ENCODE assay signal across 10 mouse cellular contexts in the genomic region with DNA sequence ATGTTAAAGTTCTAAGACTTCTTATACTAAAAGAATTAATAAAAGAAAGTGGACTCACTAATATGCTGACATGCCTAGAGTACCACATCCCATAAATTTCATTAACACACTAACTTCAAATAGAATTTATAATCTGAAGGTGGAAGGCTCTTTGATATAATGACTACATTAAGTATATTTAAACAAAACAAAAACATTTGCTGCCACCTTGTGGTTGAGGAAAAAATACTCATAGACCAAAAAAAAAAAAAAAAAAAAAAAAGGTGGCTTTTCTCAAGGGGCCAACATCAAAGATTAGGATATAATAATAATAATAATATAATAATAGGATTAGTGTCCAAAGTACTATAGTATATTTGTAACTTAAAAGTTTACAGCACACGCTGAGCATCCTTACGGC.
DNase-seq lines count a peak whose midpoint lies in the region; ATAC-seq and TF ChIP-seq lines count a peak whose summit lies in the region.
"Had no signal": no experiment of that assay in that cellular context is flagged by ENCODE, and none has a peak within 500 bp of the region (broad histone marks: within the 10 kb centered on the region; RNA-seq: fewer than 3 reads in every experiment).

No protein-coding gene starts in this region.

- no peak for TF ChIP-seq CTCF in thymus, adult 2 months (IDR thresholded peaks at IDR 0.05; ENCODE audit: borderline replicate concordance, control insufficient read depth, extremely low read depth, insufficient read depth, low read length, poor library complexity)

- no peak overlapping the region for H3K4me3 ChIP-seq in hindbrain, embryonic 14.5 days (replicated peaks; ENCODE audit: low read length)
- H3K4me3 ChIP-seq in hindbrain, embryonic 10.5 days = no peak overlapping the region
- no peak overlapping the region for H3K4me3 ChIP-seq in thymus, adult 2 months (ENCODE audit: control insufficient read depth, insufficient read depth, low read length)

- no peak overlapping the region for H3K9ac ChIP-seq in hindbrain, embryonic 14.5 days

- H3K9me3 ChIP-seq in hindbrain, embryonic 14.5 days (ENCODE audit: control insufficient read depth, low read length) = no peaks in the 10 kb centered on the region
- no peaks in the 10 kb centered on the region for H3K9me3 ChIP-seq in hindbrain, embryonic 10.5 days

- TF ChIP-seq POLR2A in thymus, adult 2 months (IDR thresholded peaks at IDR 0.05; ENCODE audit: control insufficient read depth, extremely low read depth, insufficient read depth, low read length, poor library complexity) = no peak

- H3K36me3 ChIP-seq in hindbrain, embryonic 14.5 days (replicated peaks; ENCODE audit: control insufficient read depth, insufficient read depth) = no peaks in the 10 kb centered on the region
- H3K36me3 ChIP-seq in hindbrain, embryonic 10.5 days = no peaks in the 10 kb centered on the region
- no peaks in the 10 kb centered on the region for H3K36me3 ChIP-seq in thymus, adult 2 months (ENCODE audit: control insufficient read depth, insufficient read depth, low read length)

- no peaks in the 10 kb centered on the region for H3K27me3 ChIP-seq in hindbrain, embryonic 14.5 days (ENCODE audit: control insufficient read depth, insufficient read depth, low read length)
- no peaks in the 10 kb centered on the region for H3K27me3 ChIP-seq in hindbrain, embryonic 10.5 days (ENCODE audit: insufficient read depth, poor library complexity, severe bottlenecking)
- no peaks in the 10 kb centered on the region for H3K27me3 ChIP-seq in thymus, adult 2 months (ENCODE audit: control insufficient read depth, insufficient read depth, low read length)
- H3K27me3 ChIP-seq: Patski had no signal

- no peak for ATAC-seq in hindbrain, embryonic 14.5 days (ENCODE audit: low FRiP score)
- ATAC-seq in activated CD4-positive, CD25-positive, alpha-beta regulatory T cell, adult 4 months = no peak
- ATAC-seq: Patski had no signal

- DNase-seq in hindbrain, embryonic 14.5 days (ENCODE audit: low spot score) = peak; percentile 70
- DNase-seq in hindbrain, embryonic 10.5 days (ENCODE audit: low spot score) = no peak
- peak; percentile 65 for DNase-seq in thymus, postnatal 0 days (ENCODE audit: low spot score)
- DNase-seq in thymus, adult 2 months = no peak
- DNase-seq in embryo, embryonic 10.5 days (ENCODE audit: low spot score) = peak; percentile 64
- no peak for DNase-seq in yolk sac, embryonic 10.5 days (ENCODE audit: low spot score)
- no peak for DNase-seq in gastrocnemius, adult 8-10 months (ENCODE audit: low spot score in 2 of 2)
- DNase-seq: thymus, adult 18-20 months had no signal

- no peak overlapping the region for H3K27ac ChIP-seq in hindbrain, embryonic 14.5 days
- no peak overlapping the region for H3K27ac ChIP-seq in hindbrain, embryonic 10.5 days
- H3K27ac ChIP-seq in thymus, adult 2 months (ENCODE audit: control insufficient read depth, insufficient read depth, low read length) = no peak overlapping the region

- H3K4me2 ChIP-seq in hindbrain, embryonic 14.5 days (replicated peaks) = no peak overlapping the region

- H3K4me1 ChIP-seq in hindbrain, embryonic 14.5 days (replicated peaks; ENCODE audit: control insufficient read depth, insufficient read depth, low read length) = no peaks in the 10 kb centered on the region
- no peaks in the 10 kb centered on the region for H3K4me1 ChIP-seq in hindbrain, embryonic 10.5 days (replicated peaks)
- peaks cover 8% of the 10 kb centered on the region for H3K4me1 ChIP-seq in thymus, adult 2 months (replicated peaks; ENCODE audit: control insufficient read depth, insufficient read depth, low read length)

- WGBS in hindbrain, embryonic 14.5 days = 85% methylated on average over 2 of the region's 2 CpGs
- 81% methylated on average over 2 of the region's 2 CpGs for WGBS in hindbrain, embryonic 10.5 days
- 98% methylated on average over 2 of the region's 2 CpGs for WGBS in thymus, adult 2 months

Comparison
In these comparisons a context has a peak if more than half of its experiments do, and no peak if none do; other contexts are left out.
1. DNase-seq: peak in hindbrain, embryonic 14.5 days (single experiment), thymus, postnatal 0 days (single experiment) and embryo, embryonic 10.5 days (single experiment); none in hindbrain, embryonic 10.5 days (single experiment), thymus, adult 2 months (single experiment), yolk sac, embryonic 10.5 days (single experiment) and gastrocnemius, adult 8-10 months (0 of 2).